Mouse (Mus musculus) lung, adult 2 months (tissue): ENCODE measurements at regions not wholly inside any gene's neighbourhood (a gene's known extent, or its start where the extent isn't known, plus 50 kb on each side); places are given as distances from the start of the nearest gene placed in this dataset.

Experiments
- CTCF ChIP-seq: fragments of 200-500 bp; IDR thresholded peaks from 2 replicates; pipeline ENCODE4 v1.5.1; 2011; ENCODE audit warnings: mild to moderate bottlenecking, low read length, control low read depth; ENCODE audit not compliant: insufficient read depth
- POLR2A ChIP-seq: fragments of 200-500 bp; IDR thresholded peaks from 2 replicates; pipeline ENCODE4 v1.6.1; 2011; ENCODE audit warnings: low read depth, mild to moderate bottlenecking, control low read depth, low read length, borderline replicate concordance; ENCODE audit errors: extremely low read depth

- TF ChIP-seq CTCF (no peak), POLR2A (no peak)
Observed at GRCm38 (mm10) chr5:111985997-111986396, 252.3 kb downstream of the Gm26897 start.
